Mouse (Mus musculus): ENCODE measurements at regions not wholly inside any gene's neighbourhood (a gene's known extent, or its start where the extent isn't known, plus 50 kb on each side); places are given as distances from the start of the nearest gene placed in this dataset.

GRCm38 (mm10) chr7:40103057-40103945, 585.7 kb downstream of the Zfp619 start:
- Histone ChIP-seq H3K4me1 (ENCODE audit: control insufficient read depth, insufficient read depth, low read length) (no peaks in the 10 kb centered on the region), H3K9ac (ENCODE audit: low read length) (no peak overlapping the region), H3K4me3 (replicated peaks; ENCODE audit: low read length) (no peak overlapping the region), H3K36me3 (ENCODE audit: control insufficient read depth, insufficient read depth, low read length) (no peaks in the 10 kb centered on the region), H3K4me2 (ENCODE audit: low read depth, low read length) (no peak overlapping the region), H3K9me3 (replicated peaks; ENCODE audit: control insufficient read depth, low read length) (no peaks in the 10 kb centered on the region), H3K27ac (ENCODE audit: low read length) (no peak overlapping the region), H3K27me3 (ENCODE audit: control insufficient read depth, insufficient read depth, low read length) (no peaks in the 10 kb centered on the region)
- ATAC-seq (ENCODE audit: insufficient read depth, low FRiP score) = no peak
- 80% methylated on average over 7 of the region's 7 CpGs for WGBS

GRCm38 (mm10) chr7:40142906-40143305, 625.3 kb downstream of the Zfp619 start:
- WGBS = 58% methylated on average over 4 of the region's 4 CpGs
- no peak overlapping the region for H3K27ac ChIP-seq (ENCODE audit: low read length)
- no peak overlapping the region for H3K9ac ChIP-seq (ENCODE audit: low read length)
- no peaks in the 10 kb centered on the region for H3K9me3 ChIP-seq (replicated peaks; ENCODE audit: control insufficient read depth, low read length)
- no peak overlapping the region for H3K4me3 ChIP-seq (replicated peaks; ENCODE audit: low read length)
- H3K4me2 ChIP-seq (ENCODE audit: low read depth, low read length) = no peak overlapping the region
- H3K27me3 ChIP-seq (ENCODE audit: control insufficient read depth, insufficient read depth, low read length) = no peaks in the 10 kb centered on the region
- H3K4me1 ChIP-seq (ENCODE audit: control insufficient read depth, insufficient read depth, low read length) = no peaks in the 10 kb centered on the region
- H3K36me3 ChIP-seq (ENCODE audit: control insufficient read depth, insufficient read depth, low read length) = no peaks in the 10 kb centered on the region
- no peak for ATAC-seq (ENCODE audit: insufficient read depth, low FRiP score)

DNA sequence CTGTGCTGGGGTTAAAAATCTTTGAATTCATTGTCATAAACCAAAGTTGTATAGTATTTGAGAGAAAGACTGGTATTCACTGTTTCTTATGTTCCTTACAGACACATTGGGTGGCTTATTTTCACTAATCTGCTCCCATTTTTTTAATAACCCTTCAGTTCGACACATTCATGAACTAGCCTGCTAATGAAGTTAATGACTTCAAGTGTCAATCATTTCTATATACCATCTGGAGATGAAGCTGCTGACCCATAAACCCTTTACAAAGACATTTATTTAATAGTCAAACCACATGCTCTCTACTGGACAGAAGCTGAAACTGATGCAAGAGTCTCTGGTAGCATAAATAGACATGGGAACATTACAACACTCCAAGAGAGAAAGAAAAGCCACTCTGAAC, 626.9 kb downstream of the Zfp619 start:
- no peaks in the 10 kb centered on the region for H3K27me3 ChIP-seq (ENCODE audit: control insufficient read depth, insufficient read depth, low read length)
- no peaks in the 10 kb centered on the region for H3K36me3 ChIP-seq (ENCODE audit: control insufficient read depth, insufficient read depth, low read length)
- no peaks in the 10 kb centered on the region for H3K4me1 ChIP-seq (ENCODE audit: control insufficient read depth, insufficient read depth, low read length)
- whole genome bisulfite sequencing = 75% methylated on average over 1 of the region's 1 CpGs
- ATAC-seq (ENCODE audit: insufficient read depth, low FRiP score) = no peak
- H3K9ac ChIP-seq (ENCODE audit: low read length) = no peak overlapping the region
- H3K4me2 ChIP-seq (ENCODE audit: low read depth, low read length) = no peak overlapping the region
- H3K9me3 ChIP-seq (replicated peaks; ENCODE audit: control insufficient read depth, low read length) = no peaks in the 10 kb centered on the region
- no peak overlapping the region for H3K27ac ChIP-seq (ENCODE audit: low read length)
- no peak overlapping the region for H3K4me3 ChIP-seq (replicated peaks; ENCODE audit: low read length)

DNA sequence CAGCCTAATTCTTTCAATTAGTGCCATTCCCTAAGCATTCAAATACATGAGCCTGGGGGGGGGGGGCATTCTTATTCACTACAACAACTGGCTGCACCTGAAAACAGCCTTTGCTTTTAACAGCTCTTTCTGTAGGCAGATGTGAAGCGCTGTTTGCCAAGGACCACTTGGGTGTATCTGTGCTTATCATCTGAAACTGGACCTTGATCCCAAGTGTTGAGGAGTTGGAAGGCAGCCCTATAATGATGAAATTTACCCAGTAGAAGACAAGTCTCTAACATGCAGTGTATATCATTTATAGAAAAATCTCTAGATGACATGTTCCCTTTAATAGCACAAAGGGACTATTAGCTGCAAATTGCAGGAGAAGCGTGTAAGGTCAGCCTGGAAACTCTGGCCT, 660.0 kb downstream of the Zfp619 start:
- Histone ChIP-seq H3K4me1 (ENCODE audit: control insufficient read depth, insufficient read depth, low read length) (no peaks in the 10 kb centered on the region), H3K4me3 (replicated peaks; ENCODE audit: low read length) (no peak overlapping the region), H3K9ac (ENCODE audit: low read length) (no peak overlapping the region), H3K4me2 (ENCODE audit: low read depth, low read length) (no peak overlapping the region), H3K27me3 (ENCODE audit: control insufficient read depth, insufficient read depth, low read length) (no peaks in the 10 kb centered on the region), H3K9me3 (replicated peaks; ENCODE audit: control insufficient read depth, low read length) (0 out of 2 replicates have a peak, but pooled peaks cover 3% of the 10 kb centered on the region), H3K27ac (ENCODE audit: low read length) (no peak overlapping the region), H3K36me3 (ENCODE audit: control insufficient read depth, insufficient read depth, low read length) (no peaks in the 10 kb centered on the region)
- ATAC-seq (ENCODE audit: insufficient read depth, low FRiP score) = no peak
- 86% methylated on average over 2 of the region's 2 CpGs for WGBS

DNA sequence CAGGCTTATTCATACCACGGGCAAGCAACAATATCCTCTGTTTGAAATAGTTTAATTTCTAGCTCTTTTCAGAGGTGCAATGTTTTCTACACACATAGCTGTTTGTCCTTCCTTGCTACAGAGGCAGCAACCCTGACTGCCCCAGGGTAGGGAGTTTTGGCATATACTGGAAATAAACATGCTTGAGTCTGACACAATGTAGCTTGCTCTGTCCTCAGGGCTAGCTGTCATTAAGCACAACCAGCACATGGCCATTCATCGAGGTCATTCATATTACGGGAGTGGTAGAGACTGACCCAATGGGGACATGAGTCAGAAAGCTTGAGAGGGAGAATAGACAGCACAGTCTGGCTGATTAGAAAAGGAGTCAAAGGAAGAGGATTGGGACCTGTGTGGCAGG, 677.8 kb downstream of the Zfp619 start:
- Histone ChIP-seq H3K36me3 (ENCODE audit: control insufficient read depth, insufficient read depth, low read length) (no peaks in the 10 kb centered on the region), H3K27me3 (ENCODE audit: control insufficient read depth, insufficient read depth, low read length) (no peaks in the 10 kb centered on the region), H3K9ac (ENCODE audit: low read length) (no peak overlapping the region), H3K4me1 (ENCODE audit: control insufficient read depth, insufficient read depth, low read length) (no peaks in the 10 kb centered on the region), H3K4me3 (replicated peaks; ENCODE audit: low read length) (no peak overlapping the region), H3K9me3 (replicated peaks; ENCODE audit: control insufficient read depth, low read length) (no peaks in the 10 kb centered on the region), H3K4me2 (ENCODE audit: low read depth, low read length) (no peak overlapping the region), H3K27ac (ENCODE audit: low read length) (no peak overlapping the region)
- ATAC-seq (ENCODE audit: insufficient read depth, low FRiP score) = no peak
- WGBS = 71% methylated on average over 3 of the region's 3 CpGs

DNA sequence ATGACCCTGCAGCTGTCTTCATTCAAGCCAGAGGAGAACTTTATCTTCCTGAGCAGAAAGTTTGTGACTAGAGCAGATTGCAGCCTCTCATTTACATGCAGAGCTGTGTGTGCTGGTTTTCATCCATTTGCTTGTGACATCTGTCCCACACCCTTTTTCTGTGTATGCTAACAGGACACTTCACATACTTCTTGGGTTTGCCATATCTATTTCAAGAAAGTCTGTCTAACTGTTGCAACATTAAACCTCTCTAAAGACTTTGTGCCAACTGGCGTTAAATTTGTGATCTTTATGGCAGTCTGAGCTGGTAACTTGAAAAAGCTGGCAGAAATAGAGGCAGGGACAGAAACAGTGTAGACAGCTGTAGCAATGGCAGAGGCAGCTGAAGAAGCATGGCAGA, 685.0 kb downstream of the Zfp619 start:
- Histone ChIP-seq H3K36me3 (ENCODE audit: control insufficient read depth, insufficient read depth, low read length) (no peaks in the 10 kb centered on the region), H3K4me3 (replicated peaks; ENCODE audit: low read length) (no peak overlapping the region), H3K9me3 (replicated peaks; ENCODE audit: control insufficient read depth, low read length) (no peaks in the 10 kb centered on the region), H3K27me3 (ENCODE audit: control insufficient read depth, insufficient read depth, low read length) (no peaks in the 10 kb centered on the region), H3K9ac (ENCODE audit: low read length) (no peak overlapping the region), H3K4me1 (ENCODE audit: control insufficient read depth, insufficient read depth, low read length) (no peaks in the 10 kb centered on the region), H3K27ac (ENCODE audit: low read length) (no peak overlapping the region), H3K4me2 (ENCODE audit: low read depth, low read length) (no peak overlapping the region)
- WGBS = 66% methylated on average over 1 of the region's 1 CpGs
- no peak for ATAC-seq (ENCODE audit: insufficient read depth, low FRiP score)

- Histone ChIP-seq H3K9ac (ENCODE audit: low read length) (no peak overlapping the region), H3K36me3 (ENCODE audit: control insufficient read depth, insufficient read depth, low read length) (no peaks in the 10 kb centered on the region), H3K9me3 (replicated peaks; ENCODE audit: control insufficient read depth, low read length) (no peaks in the 10 kb centered on the region), H3K27me3 (ENCODE audit: control insufficient read depth, insufficient read depth, low read length) (no peaks in the 10 kb centered on the region), H3K4me2 (ENCODE audit: low read depth, low read length) (no peak overlapping the region), H3K4me3 (replicated peaks; ENCODE audit: low read length) (no peak overlapping the region), H3K27ac (ENCODE audit: low read length) (no peak overlapping the region), H3K4me1 (ENCODE audit: control insufficient read depth, insufficient read depth, low read length) (no peaks in the 10 kb centered on the region)
- 85% methylated on average over 5 of the region's 5 CpGs for WGBS
- ATAC-seq (ENCODE audit: insufficient read depth, low FRiP score) = no peak
These were observed 686.2 kb upstream of the Vstm2b start for GRCm38 (mm10) chr7:40211956-40212355.

DNA sequence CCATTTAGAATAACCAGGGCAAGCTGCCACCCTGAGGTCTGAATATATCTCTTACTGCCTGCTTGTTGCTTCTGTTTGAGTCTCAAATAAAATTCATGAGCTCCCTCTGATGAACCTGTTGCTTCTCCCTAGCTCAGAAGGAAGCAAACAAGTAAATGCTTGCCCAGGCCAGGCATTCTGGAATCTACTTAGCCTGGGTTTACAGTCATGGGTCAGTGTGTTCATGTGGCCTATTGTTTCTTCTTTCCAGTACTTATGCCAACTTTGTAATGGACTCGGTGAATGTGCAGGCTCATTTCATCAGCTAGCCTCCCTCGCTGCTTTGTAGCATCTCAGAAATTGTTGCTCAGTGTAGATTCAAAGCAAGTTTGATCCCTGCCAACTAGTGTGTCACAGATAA, 685.6 kb upstream of the Vstm2b start:
- WGBS = 87% methylated on average over 2 of the region's 2 CpGs
- ATAC-seq (ENCODE audit: insufficient read depth, low FRiP score) = no peak
- H3K9me3 ChIP-seq (replicated peaks; ENCODE audit: control insufficient read depth, low read length) = no peaks in the 10 kb centered on the region
- no peak overlapping the region for H3K4me2 ChIP-seq (ENCODE audit: low read depth, low read length)
- no peak overlapping the region for H3K27ac ChIP-seq (ENCODE audit: low read length)
- no peaks in the 10 kb centered on the region for H3K4me1 ChIP-seq (ENCODE audit: control insufficient read depth, insufficient read depth, low read length)
- no peaks in the 10 kb centered on the region for H3K27me3 ChIP-seq (ENCODE audit: control insufficient read depth, insufficient read depth, low read length)
- no peak overlapping the region for H3K4me3 ChIP-seq (replicated peaks; ENCODE audit: low read length)
- H3K36me3 ChIP-seq (ENCODE audit: control insufficient read depth, insufficient read depth, low read length) = no peaks in the 10 kb centered on the region
- no peak overlapping the region for H3K9ac ChIP-seq (ENCODE audit: low read length)

DNA sequence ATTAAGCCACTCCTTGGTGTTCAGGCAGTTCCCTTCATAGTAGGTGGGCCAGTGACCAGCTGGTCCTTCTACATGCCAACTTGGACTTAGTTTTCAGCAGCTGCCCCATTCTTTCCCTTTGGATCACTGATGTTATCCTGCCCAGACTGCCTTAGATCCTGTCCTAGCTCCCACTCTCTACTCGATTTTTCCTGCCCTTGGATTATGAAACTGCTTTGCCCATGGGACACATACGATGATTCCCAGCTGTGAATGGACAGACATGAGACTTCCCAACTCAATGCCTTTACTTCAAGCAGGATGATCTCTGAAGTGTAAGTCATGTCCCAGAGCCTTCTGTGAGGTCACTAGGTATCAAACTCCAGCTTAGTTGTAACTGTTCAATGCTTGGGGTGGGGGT, 684.5 kb upstream of the Vstm2b start:
- Histone ChIP-seq H3K36me3 (ENCODE audit: control insufficient read depth, insufficient read depth, low read length) (no peaks in the 10 kb centered on the region), H3K27ac (ENCODE audit: low read length) (no peak overlapping the region), H3K4me1 (ENCODE audit: control insufficient read depth, insufficient read depth, low read length) (no peaks in the 10 kb centered on the region), H3K9me3 (replicated peaks; ENCODE audit: control insufficient read depth, low read length) (no peaks in the 10 kb centered on the region), H3K9ac (ENCODE audit: low read length) (no peak overlapping the region), H3K4me3 (replicated peaks; ENCODE audit: low read length) (no peak overlapping the region), H3K27me3 (ENCODE audit: control insufficient read depth, insufficient read depth, low read length) (no peaks in the 10 kb centered on the region), H3K4me2 (ENCODE audit: low read depth, low read length) (no peak overlapping the region)
- no peak for ATAC-seq (ENCODE audit: insufficient read depth, low FRiP score)
- 73% methylated on average over 2 of the region's 2 CpGs for WGBS
